Mouse (Mus musculus) hindbrain, embryonic 11.5 days (tissue): ENCODE measurements around the gene Egflam. TPM values are rescaled to one million over a fixed set of nuclear protein-coding genes. Genes with fewer than 3 reads are reported as not detected.

ENCODE experiments used
- ATAC-seq: fragments of 200-750 bp; cut with Nextera tagmentation; 2 replicates; pipeline ENCODE4 v1.8.0; 2017; ENCODE audit warnings: mild to moderate bottlenecking, moderate TSS enrichment, moderate library complexity; ENCODE audit not compliant: low FRiP score
- DNase-seq: peaks from one replicate; pipeline ENCODE4 v3.0.0-alpha.2; 2015; ENCODE audit warnings: low spot score
- H3K27ac ChIP-seq: fragments of 300-500 bp; sonication (generic); 2 replicates; pipeline ENCODE4 v1.5.1; 2014; ENCODE audit warnings: mild to moderate bottlenecking, low read depth, low read length
- H3K27me3 ChIP-seq: fragments of 300-500 bp; sonication (generic); 2 replicates; pipeline ENCODE4 v1.6.1; 2014; ENCODE audit warnings: mild to moderate bottlenecking, low read length, moderate library complexity, mixed read lengths; ENCODE audit not compliant: control insufficient read depth, insufficient read depth
- H3K36me3 ChIP-seq: fragments of 300-500 bp; sonication (generic); 2 replicates; pipeline ENCODE4 v1.6.1; 2014; ENCODE audit warnings: mild to moderate bottlenecking, low read length, moderate library complexity, mixed read lengths; ENCODE audit not compliant: control insufficient read depth, insufficient read depth
- H3K4me1 ChIP-seq: fragments of 300-500 bp; sonication (generic); replicated peaks from 2 replicates; pipeline ENCODE4 v1.6.1; 2014; ENCODE audit warnings: low read length, mixed read lengths; ENCODE audit not compliant: control insufficient read depth, insufficient read depth
- H3K4me2 ChIP-seq: fragments of 300-500 bp; sonication (generic); replicated peaks from 2 replicates; pipeline ENCODE4 v1.6.1; 2014; ENCODE audit warnings: mild to moderate bottlenecking, low read depth, low read length
- H3K4me3 ChIP-seq: fragments of 300-500 bp; sonication (generic); 2 replicates; pipeline ENCODE4 v1.5.1; 2014; ENCODE audit warnings: low read depth, low read length
- H3K9ac ChIP-seq: fragments of 300-500 bp; sonication (generic); 2 replicates; pipeline ENCODE4 v1.6.1; 2014; ENCODE audit warnings: low read depth, low read length
- H3K9me3 ChIP-seq: fragments of 300-500 bp; sonication (generic); 2 replicates; pipeline ENCODE4 v1.6.1; 2016; ENCODE audit warnings: low read length; ENCODE audit not compliant: control insufficient read depth
- WGBS: fragments of 180-500 bp; shearing (Covaris S2); extraction: QIAGEN DNeasy Blood & Tissue Kit; methylation state at CpG from one replicate; pipeline ENCODE4 v1.1.7; 2014; 5-methylcytosine and 5-hydroxymethylcytosine counted together
- polyA plus RNA-seq: library from polyadenylated mRNA; unstranded; fragments of >200 nt; fragmentation: Nextera tagmentation; extraction: Ambion mirVana; gene quantifications from 2 replicates; pipeline ENCODE4 v1.2.1, GENCODE M21; 2014

Egflam gene
- polyA plus RNA-seq, 1 experiment from 2014 or later: 8.4 TPM

DNA sequence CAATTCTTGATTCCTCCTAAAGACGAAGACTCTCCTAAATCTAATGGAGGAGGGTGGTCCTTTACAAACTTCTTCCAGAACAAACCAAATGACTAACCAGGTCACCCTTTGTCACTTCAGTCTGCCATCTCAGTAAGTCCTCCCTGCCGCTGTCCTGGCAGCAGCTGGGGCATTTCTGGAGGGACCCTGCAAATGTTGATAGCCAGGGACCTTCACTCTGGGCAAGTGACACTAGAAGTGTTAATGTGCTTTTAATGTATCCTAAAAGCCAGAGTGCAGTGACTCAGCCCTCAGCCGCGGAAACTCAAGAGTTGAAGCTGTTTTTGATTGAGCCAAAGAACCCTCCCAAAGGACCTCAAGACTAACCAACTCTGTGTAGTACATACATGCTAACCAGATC, 207.1 kb downstream of the Egflam start:
- DNase-seq (no peak), ATAC-seq (no peak)
- Histone ChIP-seq H3K9ac (no peak overlapping the region), H3K36me3 (no peaks in the 10 kb centered on the region; the same call in 1 of the 2 replicates), H3K9me3 (no peaks in the 10 kb centered on the region), H3K27ac (no peak overlapping the region), H3K4me1 (no peaks in the 10 kb centered on the region; the same call in 1 of the 2 replicates), H3K4me3 (no peak overlapping the region), H3K27me3 (no peaks in the 10 kb centered on the region), H3K4me2 (no peak overlapping the region)
- 94% methylated on average over 4 of the region's 4 CpGs for WGBS

GRCm38 (mm10) chr15:7189678-7190454, 208.3 kb downstream of the Egflam start:
- no peaks in the 10 kb centered on the region; the same call in 1 of the 2 replicates for H3K4me1 ChIP-seq
- no peak overlapping the region for H3K9ac ChIP-seq
- H3K27ac ChIP-seq: no peak overlapping the region
- no peaks in the 10 kb centered on the region for H3K27me3 ChIP-seq
- no peak overlapping the region for H3K4me2 ChIP-seq
- ATAC-seq: no peak
- H3K9me3 ChIP-seq: no peaks in the 10 kb centered on the region
- no peak for DNase-seq
- H3K36me3 ChIP-seq: no peaks in the 10 kb centered on the region; the same call in 1 of the 2 replicates
- H3K4me3 ChIP-seq: no peak overlapping the region
- WGBS: 90% methylated on average over 22 of the region's 22 CpGs

DNA sequence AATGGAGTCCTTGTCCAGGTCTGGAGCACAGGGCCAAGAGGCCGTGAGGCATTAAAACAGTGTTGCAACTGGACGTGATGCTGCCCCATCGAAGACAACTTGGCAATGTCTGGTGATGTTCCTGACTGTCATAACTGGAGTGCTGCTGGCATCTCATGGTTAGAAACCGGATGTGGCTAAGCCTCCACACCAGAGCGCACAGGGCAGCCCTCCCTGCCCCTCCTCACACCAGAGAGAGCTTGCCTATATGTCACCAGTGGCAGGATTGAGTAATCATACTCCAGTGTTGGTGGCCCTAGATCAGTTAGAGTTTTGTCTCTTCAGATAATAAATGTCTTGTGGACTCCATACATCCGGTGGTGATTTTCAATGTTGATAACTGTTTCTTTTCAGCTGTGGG, 210.5 kb downstream of the Egflam start:
- no peak overlapping the region for H3K4me2 ChIP-seq
- H3K9me3 ChIP-seq: no peaks in the 10 kb centered on the region
- H3K9ac ChIP-seq: no peak overlapping the region
- no peaks in the 10 kb centered on the region for H3K27me3 ChIP-seq
- DNase-seq (no peak), ATAC-seq (no peak)
- no peaks in the 10 kb centered on the region; the same call in 1 of the 2 replicates for H3K36me3 ChIP-seq
- no peaks in the 10 kb centered on the region for H3K4me1 ChIP-seq
- WGBS: 89% methylated on average over 6 of the region's 6 CpGs
- no peak overlapping the region for H3K27ac ChIP-seq
- no peak overlapping the region for H3K4me3 ChIP-seq

DNA sequence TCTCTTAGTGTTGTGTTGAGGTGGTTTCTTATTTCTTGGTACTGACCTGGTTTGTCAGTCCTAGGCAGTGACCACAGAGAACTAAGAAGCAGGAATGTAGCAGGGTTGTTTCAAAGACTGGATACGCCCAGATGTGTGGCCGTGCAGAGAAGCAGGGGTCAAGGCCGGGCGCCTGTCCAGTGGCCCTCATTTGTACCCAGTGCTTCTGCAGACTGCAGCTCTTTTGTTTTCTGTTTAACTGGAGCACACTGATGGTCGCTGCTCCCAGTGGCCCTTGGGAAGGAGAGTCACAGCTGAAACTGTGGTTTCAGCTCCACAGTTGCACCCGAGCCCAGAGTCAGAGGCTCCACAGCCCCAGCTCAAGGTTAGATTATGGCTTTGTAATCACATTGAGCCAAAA, 217.6 kb downstream of the Egflam start:
- H3K4me1 ChIP-seq: no peaks in the 10 kb centered on the region
- 0 out of 2 replicates have a peak, but pooled peaks cover 2% of the 10 kb centered on the region for H3K36me3 ChIP-seq
- DNase-seq: no peak
- 39% methylated on average over 6 of the region's 6 CpGs for WGBS
- ATAC-seq: no peak
- H3K27ac ChIP-seq: no peak overlapping the region
- no peaks in the 10 kb centered on the region for H3K9me3 ChIP-seq
- H3K27me3 ChIP-seq: no peaks in the 10 kb centered on the region
- no peak overlapping the region for H3K9ac ChIP-seq
- no peak overlapping the region for H3K4me2 ChIP-seq
- H3K4me3 ChIP-seq: no peak overlapping the region

- ATAC-seq (no peak), DNase-seq (no peak)
- Histone ChIP-seq H3K9me3 (no peaks in the 10 kb centered on the region), H3K9ac (no peak overlapping the region), H3K27me3 (no peaks in the 10 kb centered on the region), H3K4me3 (no peak overlapping the region), H3K4me2 (no peak overlapping the region), H3K4me1 (no peaks in the 10 kb centered on the region), H3K36me3 (no peaks in the 10 kb centered on the region), H3K27ac (no peak overlapping the region)
- 83% methylated on average over 8 of the region's 8 CpGs for WGBS
Measured at GRCm38 (mm10) chr15:7173776-7174175, 224.4 kb downstream of the Egflam start.

GRCm38 (mm10) chr15:7173346-7173745, 224.8 kb downstream of the Egflam start:
- 89% methylated on average over 7 of the region's 7 CpGs for WGBS
- no peak overlapping the region for H3K4me2 ChIP-seq
- ATAC-seq: no peak

GRCm38 (mm10) chr15:7172875-7173274, 225.3 kb downstream of the Egflam start:
- no peak for ATAC-seq
- Histone ChIP-seq H3K9me3 (no peaks in the 10 kb centered on the region), H3K4me3 (no peak overlapping the region), H3K4me1 (no peaks in the 10 kb centered on the region), H3K27me3 (no peaks in the 10 kb centered on the region), H3K4me2 (no peak overlapping the region), H3K9ac (no peak overlapping the region), H3K27ac (no peak overlapping the region), H3K36me3 (no peaks in the 10 kb centered on the region)
- no peak for DNase-seq
- WGBS: 79% methylated on average over 2 of the region's 2 CpGs

More at GRCm38 (mm10) chr15:7173346-7173745, 224.8 kb downstream of the Egflam start:
- Histone ChIP-seq H3K4me3 (no peak overlapping the region), H3K27ac (no peak overlapping the region), H3K9ac (no peak overlapping the region), H3K9me3 (no peaks in the 10 kb centered on the region), H3K36me3 (no peaks in the 10 kb centered on the region), H3K4me1 (no peaks in the 10 kb centered on the region), H3K27me3 (no peaks in the 10 kb centered on the region)
- DNase-seq: no peak

DNA sequence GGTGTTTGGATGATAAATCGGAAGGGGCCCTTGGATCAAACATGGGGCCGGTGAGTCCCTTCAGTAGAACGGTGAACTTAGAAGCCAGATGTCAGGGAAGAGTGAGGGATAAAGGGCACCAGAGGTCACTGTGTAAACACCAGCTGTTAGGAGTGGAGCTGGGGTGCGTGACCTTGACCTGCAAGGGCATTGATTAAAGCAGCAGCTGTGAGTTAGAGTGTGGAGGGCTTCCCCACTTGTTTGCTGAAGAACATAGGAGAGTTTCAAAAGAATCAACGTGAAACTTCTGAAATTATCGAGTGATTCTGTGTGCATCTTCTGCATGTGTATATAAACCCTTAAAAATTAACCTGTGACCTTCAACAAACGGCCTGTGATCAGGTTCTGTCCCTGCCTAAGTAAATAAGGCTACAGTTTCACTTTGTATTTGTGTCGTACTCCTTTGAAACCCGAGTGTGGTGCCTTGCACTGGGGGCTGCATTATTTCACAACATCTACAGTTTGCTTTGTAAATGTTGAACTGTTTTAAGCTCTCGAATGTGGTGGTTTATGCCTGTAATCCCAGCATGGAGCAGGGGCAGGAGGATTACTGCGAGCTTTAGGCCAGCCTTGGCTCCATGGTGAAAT, 230.2 kb downstream of the Egflam start:
- no peak overlapping the region for H3K4me3 ChIP-seq
- no peak overlapping the region for H3K27ac ChIP-seq
- H3K9me3 ChIP-seq: no peaks in the 10 kb centered on the region
- DNase-seq (no peak), ATAC-seq (no peak)
- no peak overlapping the region for H3K4me2 ChIP-seq
- no peaks in the 10 kb centered on the region for H3K36me3 ChIP-seq
- no peaks in the 10 kb centered on the region; the same call in 1 of the 2 replicates for H3K4me1 ChIP-seq
- WGBS: 55% methylated on average over 11 of the region's 11 CpGs
- no peaks in the 10 kb centered on the region for H3K27me3 ChIP-seq
- no peak overlapping the region for H3K9ac ChIP-seq
